Mouse (Mus musculus) midbrain, postnatal 0 days (tissue): Measurements from ENCODE around the gene Anapc7. TPM values are rescaled to one million over a fixed set of nuclear protein-coding genes. Genes with fewer than 3 reads are reported as not detected.

Experiments used
- ATAC-seq: fragments of 200-750 bp; cut with Nextera tagmentation; 2 replicates; pipeline ENCODE4 v1.8.0; 2017; ENCODE audit warnings: moderate number of reproducible peaks, mild to moderate bottlenecking, moderate TSS enrichment, moderate library complexity; ENCODE audit not compliant: low FRiP score
- DNase-seq: peaks from one replicate; pipeline ENCODE4 v3.0.0-alpha.2; 2015; ENCODE audit warnings: low spot score
- H3K27ac ChIP-seq: fragments of 300-500 bp; sonication (generic); 2 replicates; pipeline ENCODE4 v1.5.1; 2014; ENCODE audit warnings: low read depth, mild to moderate bottlenecking, low read length, mixed read lengths
- H3K27me3 ChIP-seq: fragments of 300-500 bp; sonication (generic); 2 replicates; pipeline ENCODE4 v1.6.1; 2014; ENCODE audit warnings: low read length, control low read depth, mixed read lengths; ENCODE audit not compliant: insufficient read depth
- H3K36me3 ChIP-seq: fragments of 300-500 bp; sonication (generic); 2 replicates; pipeline ENCODE4 v1.6.1; 2014; ENCODE audit warnings: low read length, control low read depth, mixed read lengths; ENCODE audit not compliant: insufficient read depth
- H3K4me1 ChIP-seq: fragments of 300-500 bp; sonication (generic); 2 replicates; pipeline ENCODE4 v1.6.1; 2014; ENCODE audit warnings: mild to moderate bottlenecking, control low read depth, antibody characterized with exemption, low read length, mixed read lengths; ENCODE audit not compliant: insufficient read depth
- H3K4me2 ChIP-seq: fragments of 300-500 bp; sonication (generic); 2 replicates; pipeline ENCODE4 v1.6.1; 2014; ENCODE audit warnings: low read depth, mild to moderate bottlenecking, low read length, mixed read lengths; ENCODE audit not compliant: poor library complexity, severe bottlenecking
- H3K4me3 ChIP-seq: fragments of 300-500 bp; sonication (generic); 2 replicates; pipeline ENCODE4 v1.5.1; 2014; ENCODE audit warnings: low read depth, mild to moderate bottlenecking, low read length, moderate library complexity
- H3K9ac ChIP-seq: fragments of 300-500 bp; sonication (generic); replicated peaks from 2 replicates; pipeline ENCODE4 v1.6.1; 2014; ENCODE audit warnings: mild to moderate bottlenecking, low read length, moderate library complexity, mixed read lengths; ENCODE audit not compliant: poor library complexity, severe bottlenecking
- H3K9me3 ChIP-seq: fragments of 300-500 bp; sonication (generic); 2 replicates; pipeline ENCODE4 v1.6.1; 2016; ENCODE audit warnings: low read length, control low read depth
- CTCF ChIP-seq: IDR thresholded peaks from 2 replicates; pipeline ENCODE4 v1.5.1; 2016; ENCODE audit warnings: antibody characterized with exemption, mild to moderate bottlenecking
- WGBS: fragments of 180-500 bp; shearing (Covaris S2); extraction: QIAGEN DNeasy Blood & Tissue Kit; methylation state at CpG from one replicate; pipeline ENCODE4 v1.1.7; 2014; 5-methylcytosine and 5-hydroxymethylcytosine counted together
- polyA plus RNA-seq: library from polyadenylated mRNA; unstranded; fragments of >200 nt; fragmentation: Nextera tagmentation; extraction: Ambion mirVana; gene quantifications from 2 replicates; pipeline ENCODE4 v1.2.1, GENCODE M21; 2015
- total RNA-seq: library from RNA; depleted of rRNA; stranded (reverse); fragments of >200 nt; gene quantifications from 2 replicates; pipeline ENCODE4 v1.2.3, GENCODE M21; 2014

The Anapc7 gene
- total and polyA plus RNA-seq, 2 experiments from 2014 or later, result 29.3 to 42.8 TPM

DNA sequence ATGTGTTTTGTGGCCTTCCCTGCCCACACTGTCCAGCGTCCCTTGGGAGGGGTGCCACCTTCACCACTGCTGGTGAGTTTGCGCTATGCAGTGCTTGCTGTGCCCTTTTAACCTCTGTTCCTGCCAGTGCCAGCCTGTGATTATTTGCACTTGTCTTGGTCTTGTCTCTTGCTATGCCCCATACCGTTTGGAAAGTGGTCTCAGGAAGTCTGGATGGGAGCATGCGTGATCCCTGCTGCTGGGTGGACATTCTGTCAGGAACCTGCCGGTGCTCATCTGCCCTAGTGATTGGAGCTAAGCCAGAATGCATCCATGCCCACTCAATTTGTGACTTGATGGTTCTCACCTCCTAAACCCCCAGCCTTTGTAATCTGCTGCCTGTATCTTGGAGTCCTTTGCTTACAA is 29.4 kb downstream of the Anapc7 start:
- Histone ChIP-seq H3K36me3 (peaks cover 42% of the 10 kb centered on the region), H3K9ac (no peak overlapping the region)
- ATAC-seq, result no peak

DNA sequence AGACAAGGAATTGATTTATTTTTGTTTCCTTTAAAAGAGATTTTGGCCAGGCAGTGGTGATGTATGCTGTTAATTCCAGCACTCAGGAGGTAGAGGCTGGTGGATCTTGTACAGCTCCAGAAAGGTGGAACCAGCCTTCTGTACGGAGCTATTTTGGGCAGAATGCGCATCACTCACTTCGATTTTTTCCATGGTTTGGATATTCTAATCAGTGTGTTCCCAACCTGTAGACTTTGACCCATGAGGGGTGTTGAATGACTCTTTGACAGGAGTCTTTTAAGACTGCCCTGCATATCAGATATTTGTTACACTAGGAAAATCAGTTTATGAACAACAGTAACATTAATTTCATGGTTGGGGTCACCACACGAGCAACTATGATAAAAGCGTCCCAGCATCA is 29.8 kb downstream of the Anapc7 start:
- no peak for TF ChIP-seq CTCF
- Histone ChIP-seq H3K9ac (no peak overlapping the region), H3K36me3 (peaks cover 45% of the 10 kb centered on the region), H3K4me1 (no peaks in the 10 kb centered on the region), H3K9me3 (no peaks in the 10 kb centered on the region), H3K27me3 (no peaks in the 10 kb centered on the region), H3K4me2 (no peak overlapping the region), H3K27ac (no peak overlapping the region), H3K4me3 (no peak overlapping the region)
- no peak for ATAC-seq
- DNase-seq, result no peak
- WGBS, result 91% methylated on average over 5 of the region's 5 CpGs

More for the DNA sequence above, 29.4 kb downstream of the Anapc7 start:
- Histone ChIP-seq H3K4me1 (no peaks in the 10 kb centered on the region), H3K27ac (no peak overlapping the region), H3K4me3 (no peak overlapping the region), H3K9me3 (no peaks in the 10 kb centered on the region), H3K27me3 (no peaks in the 10 kb centered on the region), H3K4me2 (no peak overlapping the region)
- 79% methylated on average over 5 of the region's 5 CpGs for WGBS
- DNase-seq, result no peak
- TF ChIP-seq CTCF, result no peak

DNA sequence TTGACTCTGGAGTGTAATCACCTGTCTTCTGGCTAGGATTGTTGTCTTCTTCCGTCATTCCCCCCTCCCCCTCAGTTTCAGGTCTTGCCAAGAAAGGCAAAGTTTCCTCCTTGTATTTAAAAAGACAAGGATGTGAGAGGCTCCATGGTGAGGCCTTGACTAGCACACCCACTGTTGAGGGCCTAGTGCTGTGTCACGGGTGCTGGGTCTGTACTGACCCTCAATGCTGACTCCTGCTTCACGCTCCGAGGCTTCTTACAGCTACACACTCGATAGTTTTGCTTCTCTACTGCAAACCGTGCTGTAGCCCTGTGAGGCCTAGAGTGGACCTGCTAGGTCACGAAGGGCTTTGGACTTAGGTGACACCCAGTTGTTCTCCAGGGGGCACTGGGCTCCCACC is 30.7 kb downstream of the Anapc7 start:
- H3K36me3 ChIP-seq, result peaks cover 48% of the 10 kb centered on the region
- no peak overlapping the region for H3K27ac ChIP-seq
- ATAC-seq (no peak), DNase-seq (no peak)
- WGBS, result 88% methylated on average over 7 of the region's 7 CpGs
- H3K9me3 ChIP-seq, result no peaks in the 10 kb centered on the region
- TF ChIP-seq CTCF, result no peak
- H3K4me1 ChIP-seq, result no peaks in the 10 kb centered on the region
- H3K27me3 ChIP-seq, result no peaks in the 10 kb centered on the region
- no peak overlapping the region for H3K4me3 ChIP-seq
- H3K9ac ChIP-seq, result no peak overlapping the region
- H3K4me2 ChIP-seq, result no peak overlapping the region

DNA sequence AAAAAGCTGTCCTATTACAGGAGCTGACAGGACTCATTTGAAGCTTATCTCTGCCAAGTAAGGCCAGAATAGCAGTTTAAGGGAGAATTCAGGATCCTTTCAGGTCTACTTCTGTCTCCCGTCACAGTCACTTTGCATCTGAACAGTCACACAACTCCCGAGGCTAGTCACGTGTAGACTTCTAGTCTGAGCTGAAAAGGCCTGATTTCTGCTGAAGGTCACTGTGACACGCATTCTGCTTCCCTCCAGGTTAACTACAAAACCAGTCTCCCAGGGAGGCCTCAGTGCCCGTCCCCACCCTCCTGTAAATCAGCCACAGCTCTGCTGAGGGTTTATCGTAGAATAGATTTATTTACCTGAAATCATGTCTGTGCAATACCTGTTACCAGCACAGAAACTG is 31.7 kb downstream of the Anapc7 start:
- TF ChIP-seq CTCF, result no peak
- no peaks in the 10 kb centered on the region for H3K4me1 ChIP-seq
- H3K27ac ChIP-seq, result no peak overlapping the region
- ATAC-seq (no peak), DNase-seq (no peak)
- no peak overlapping the region for H3K4me3 ChIP-seq
- 79% methylated on average over 6 of the region's 6 CpGs for WGBS
- no peaks in the 10 kb centered on the region for H3K9me3 ChIP-seq
- no peak overlapping the region for H3K4me2 ChIP-seq
- no peak overlapping the region for H3K9ac ChIP-seq
- peaks cover 58% of the 10 kb centered on the region for H3K36me3 ChIP-seq
- no peaks in the 10 kb centered on the region for H3K27me3 ChIP-seq

DNA sequence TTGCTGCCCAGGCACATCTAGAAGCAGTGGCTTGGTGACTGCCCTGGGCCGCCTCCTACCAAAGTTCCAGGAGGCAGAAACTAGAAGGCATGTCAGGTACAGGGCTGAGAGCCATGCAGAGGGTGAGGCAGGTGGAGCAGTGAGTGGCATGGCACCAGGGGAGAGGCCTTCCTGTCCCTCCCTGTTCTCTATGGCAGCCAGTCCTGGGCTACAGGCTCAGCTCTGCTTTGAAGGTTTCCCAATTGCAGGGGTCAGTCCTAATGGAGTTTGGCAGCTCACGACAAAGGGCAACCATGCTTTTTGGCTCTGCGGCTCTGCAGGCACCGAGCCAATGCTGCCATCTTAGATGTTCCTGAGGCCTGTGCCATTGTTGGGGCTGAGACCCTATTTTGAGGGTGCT is 32.9 kb downstream of the Anapc7 start:
- Histone ChIP-seq H3K4me1 (no peaks in the 10 kb centered on the region), H3K36me3 (peaks cover 70% of the 10 kb centered on the region), H3K4me3 (no peak overlapping the region), H3K27me3 (no peaks in the 10 kb centered on the region), H3K9me3 (no peaks in the 10 kb centered on the region), H3K27ac (0 out of 2 replicates have a peak overlapping the region, but pooled peaks have one; percentile 33), H3K4me2 (no peak overlapping the region), H3K9ac (no peak overlapping the region)
- no peak for ATAC-seq
- TF ChIP-seq CTCF, result no peak
- 78% methylated on average over 4 of the region's 4 CpGs for WGBS
- no peak for DNase-seq

DNA sequence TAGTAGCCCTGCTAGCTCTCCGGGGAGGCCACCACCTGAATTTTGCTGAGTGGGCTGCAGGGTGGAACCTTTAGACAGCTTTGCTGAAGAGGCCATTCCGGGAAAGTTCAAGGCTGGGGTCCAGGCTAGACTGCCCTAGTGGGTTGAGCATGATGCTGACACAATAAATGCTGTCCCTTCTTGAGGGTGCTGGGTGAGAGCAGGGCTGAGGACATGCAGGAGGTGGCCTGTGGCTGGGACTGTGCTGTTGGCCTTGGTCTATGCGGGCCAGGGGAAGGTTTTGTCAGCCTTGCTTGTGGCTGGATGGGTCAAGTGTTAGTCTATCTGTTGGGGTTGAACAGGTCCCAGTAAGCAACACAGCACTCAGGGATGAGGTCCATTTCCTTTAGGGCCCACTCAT is 33.4 kb downstream of the Anapc7 start:
- H3K4me2 ChIP-seq, result no peak overlapping the region
- no peak for DNase-seq
- ATAC-seq, result no peak
- H3K36me3 ChIP-seq, result peaks cover 75% of the 10 kb centered on the region
- H3K4me1 ChIP-seq, result no peaks in the 10 kb centered on the region
- no peak overlapping the region for H3K9ac ChIP-seq
- WGBS, result 95% methylated on average over 3 of the region's 3 CpGs
- 0 out of 2 replicates have a peak overlapping the region, but pooled peaks have one; percentile 33 for H3K27ac ChIP-seq
- H3K4me3 ChIP-seq, result no peak overlapping the region
- no peak for TF ChIP-seq CTCF
- no peaks in the 10 kb centered on the region for H3K9me3 ChIP-seq
- H3K27me3 ChIP-seq, result no peaks in the 10 kb centered on the region
